Mouse (Mus musculus) liver, postnatal 0 days (tissue): Measurements from ENCODE around the gene E130114P18Rik.

Experiments used
- CTCF ChIP-seq: sonication (generic); IDR thresholded peaks from 2 replicates; pipeline ENCODE4 v1.5.1; 2016; ENCODE audit warnings: antibody characterized with exemption, low read depth
- EP300 ChIP-seq: IDR thresholded peaks from 2 replicates; pipeline ENCODE4 v1.6.1; 2016; ENCODE audit warnings: antibody characterized with exemption, low read depth, mild to moderate bottlenecking

- TF ChIP-seq CTCF (no peak), EP300 (no peak)
Observed at GRCm38 (mm10) chr4:97819101-97819500, 41.2 kb upstream of the E130114P18Rik start.
